In genomic region chr7:39551976-39552891, GRCm38 (mm10) we compare ENCODE assay signal across 8 mouse cellular contexts. TPM values are rescaled to one million over a fixed set of nuclear protein-coding genes. Genes with fewer than 3 reads are reported as not detected.
DNase-seq lines count a peak whose midpoint lies in the region; ATAC-seq and TF ChIP-seq lines count a peak whose summit lies in the region.

No protein-coding gene starts in this region.

- peak overlapping the region; percentile 74 for H3K4me3 ChIP-seq in hindbrain, embryonic 10.5 days
- peak overlapping the region; percentile 57 for H3K4me3 ChIP-seq in lung, postnatal 0 days (ENCODE audit: low read depth, low read length)

- TF ChIP-seq EP300 in lung, postnatal 0 days (IDR thresholded peaks at IDR 0.05), result peak; percentile 35; the same call in 1 of the 2 replicates

- H3K9me3 ChIP-seq in hindbrain, embryonic 10.5 days, result no peaks in the 10 kb centered on the region
- H3K9me3 ChIP-seq in lung, postnatal 0 days (ENCODE audit: low read length), result no peaks in the 10 kb centered on the region

- H3K9ac ChIP-seq in lung, postnatal 0 days (replicated peaks; ENCODE audit: low read depth), result peak overlapping the region; percentile 57

- H3K4me2 ChIP-seq in lung, postnatal 0 days (replicated peaks; ENCODE audit: low read depth, low read length), result peak overlapping the region; percentile 48

- DNase-seq in MN1 (ENCODE audit: low spot score), result peak; percentile 92
- peak; percentile 99 for DNase-seq in cerebellum, adult 9-10 months
- peak; percentile 95 for DNase-seq in hindbrain, embryonic 10.5 days (ENCODE audit: low spot score)
- peak; percentile 97 for DNase-seq in layer of hippocampus, adult 9-11 months
- peak; percentile 99 for DNase-seq in lung, postnatal 0 days (ENCODE audit: low spot score)
- peak; percentile 88 for DNase-seq in ovary, postnatal 14 days (ENCODE audit: low spot score)
- DNase-seq in thymus, postnatal 14 days, result peak; percentile 95

- H3K27ac ChIP-seq in hindbrain, embryonic 10.5 days, result peak overlapping the region; percentile 96
- peak overlapping the region; percentile 90 for H3K27ac ChIP-seq in lung, postnatal 0 days (ENCODE audit: low read length)

- WGBS in hindbrain, embryonic 10.5 days, result 3% methylated on average over 52 of the region's 52 CpGs
- WGBS in lung, postnatal 0 days, result 3% methylated on average over 51 of the region's 52 CpGs

- peak; percentile 100 for ATAC-seq in frontal cortex, adult (ENCODE audit: low TSS enrichment)
- peak; percentile 99 for ATAC-seq in lung, postnatal 0 days

- TF ChIP-seq CTCF in lung, postnatal 0 days (IDR thresholded peaks at IDR 0.05), result peak; percentile 58

- peaks cover 15% of the 10 kb centered on the region for H3K4me1 ChIP-seq in hindbrain, embryonic 10.5 days (replicated peaks)
- H3K4me1 ChIP-seq in lung, postnatal 0 days (ENCODE audit: insufficient read depth, low read depth, low read length), result peaks cover 4% of the 10 kb centered on the region; the same call in 1 of the 2 replicates

- H3K36me3 ChIP-seq in hindbrain, embryonic 10.5 days, result peaks cover 27% of the 10 kb centered on the region
- H3K36me3 ChIP-seq in lung, postnatal 0 days (ENCODE audit: insufficient read depth, low read length), result no peaks in the 10 kb centered on the region

- no peaks in the 10 kb centered on the region for H3K27me3 ChIP-seq in hindbrain, embryonic 10.5 days (ENCODE audit: insufficient read depth, poor library complexity, severe bottlenecking)
- H3K27me3 ChIP-seq in lung, postnatal 0 days (replicated peaks; ENCODE audit: insufficient read depth, low read length), result no peaks in the 10 kb centered on the region

RNA-seq across cellular contexts. Expression of gene Zfp619, which starts 34.7 kb away (rescaled TPM):
- polyA plus RNA-seq in hindbrain, embryonic 10.5 days (2016; fragmentation: Nextera tagmentation; extraction: Ambion mirVana), result 2.2 and 2.4 TPM in 2 replicates
- polyA plus RNA-seq in lung, postnatal 0 days (2015; fragmentation: Nextera tagmentation; extraction: Ambion mirVana), result 0.81 and 0.91 TPM in 2 replicates

Comparison
In these comparisons a context has a peak if more than half of its experiments do, and no peak if none do; other contexts are left out.
1. Peak in every context shown above with its lines: DNase-seq, ATAC-seq, H3K4me3 ChIP-seq and H3K27ac ChIP-seq.